Mouse (Mus musculus): ENCODE data around the gene Wfdc21.

Gene Wfdc21

GRCm38 (mm10) chr11:83776798-83777197, 30.1 kb downstream of the Wfdc21 start:
- peaks cover 22% of the 10 kb centered on the region for H3K36me3 ChIP-seq (ENCODE audit: control insufficient read depth, insufficient read depth, low read length, poor library complexity, severe bottlenecking)
- no peaks in the 10 kb centered on the region for H3K27me3 ChIP-seq (ENCODE audit: control insufficient read depth, insufficient read depth, low read length, poor library complexity, severe bottlenecking)
- no peak for DNase-seq (ENCODE audit: low read depth, low spot score)

GRCm38 (mm10) chr11:83783931-83784600, 37.3 kb downstream of the Wfdc21 start:
- no peak for DNase-seq (ENCODE audit: low read depth, low spot score)
- Histone ChIP-seq H3K36me3 (ENCODE audit: control insufficient read depth, insufficient read depth, low read length, poor library complexity, severe bottlenecking) (peaks cover 17% of the 10 kb centered on the region), H3K27me3 (ENCODE audit: control insufficient read depth, insufficient read depth, low read length, poor library complexity, severe bottlenecking) (no peaks in the 10 kb centered on the region)

DNA sequence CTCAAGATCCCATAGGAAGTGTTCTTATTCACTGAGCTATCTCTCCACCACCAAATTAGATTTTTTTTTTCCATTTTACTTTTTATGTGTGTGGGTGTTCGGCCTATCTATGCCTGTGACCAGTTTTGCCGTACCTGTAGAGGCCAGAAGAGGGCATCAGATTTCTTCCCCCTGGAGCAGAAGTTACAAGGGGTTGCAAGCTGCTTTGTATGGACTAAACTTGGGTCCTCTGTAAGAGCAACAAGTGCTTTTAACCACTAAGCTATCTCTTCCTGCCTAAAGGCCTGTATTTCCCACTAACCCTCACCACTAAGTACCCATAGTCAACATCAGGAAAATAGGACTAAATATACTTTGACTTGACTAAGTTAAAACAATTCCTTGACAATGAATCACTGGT, 37.9 kb downstream of the Wfdc21 start:
- peak; percentile 38 for DNase-seq (ENCODE audit: low read depth, low spot score)
- peaks cover 15% of the 10 kb centered on the region for H3K36me3 ChIP-seq (ENCODE audit: control insufficient read depth, insufficient read depth, low read length, poor library complexity, severe bottlenecking)
- H3K27me3 ChIP-seq (ENCODE audit: control insufficient read depth, insufficient read depth, low read length, poor library complexity, severe bottlenecking): no peaks in the 10 kb centered on the region

DNA sequence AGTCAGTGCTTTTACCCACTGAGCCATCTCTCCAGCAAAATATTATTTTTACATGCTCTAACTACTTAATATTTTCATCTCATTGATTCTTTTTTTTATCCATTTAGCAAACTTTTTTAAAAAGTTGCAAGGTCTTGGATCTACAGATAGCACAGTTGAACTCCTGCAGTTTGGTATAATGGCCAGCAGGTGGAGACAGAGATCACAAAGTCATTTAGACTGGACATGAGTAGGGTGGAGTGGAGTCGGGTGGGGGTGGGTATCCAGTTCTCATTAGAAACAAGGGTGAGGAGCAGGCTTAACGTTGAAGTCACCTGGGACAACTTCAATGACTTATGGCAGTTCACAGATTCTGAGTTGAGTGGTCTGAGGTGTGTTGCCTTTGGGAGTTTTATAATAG, 38.6 kb downstream of the Wfdc21 start:
- peaks cover 11% of the 10 kb centered on the region for H3K36me3 ChIP-seq (ENCODE audit: control insufficient read depth, insufficient read depth, low read length, poor library complexity, severe bottlenecking)
- H3K27me3 ChIP-seq (ENCODE audit: control insufficient read depth, insufficient read depth, low read length, poor library complexity, severe bottlenecking): no peaks in the 10 kb centered on the region
- peak; percentile 80 for DNase-seq (ENCODE audit: low read depth, low spot score)

DNA sequence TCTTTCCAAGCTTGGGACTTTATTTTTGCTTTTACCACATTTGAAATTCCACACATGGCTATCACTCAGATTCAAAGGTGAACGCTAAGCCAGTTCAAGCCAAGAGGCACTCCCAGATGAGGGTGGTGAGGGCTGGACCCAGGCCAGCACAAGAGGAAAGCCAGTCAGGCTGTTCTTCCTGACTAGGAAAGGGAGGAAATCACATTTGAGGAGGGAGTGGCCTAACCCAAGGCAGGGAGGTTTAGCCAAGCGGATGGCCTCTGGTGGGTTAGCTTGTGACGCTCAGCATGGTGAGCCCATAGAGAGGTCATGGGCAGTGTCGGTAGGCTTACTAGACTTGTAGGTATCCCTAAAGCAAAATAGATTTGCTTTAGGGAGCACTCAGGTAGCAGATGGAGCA, 40.1 kb downstream of the Wfdc21 start:
- Histone ChIP-seq H3K36me3 (ENCODE audit: control insufficient read depth, insufficient read depth, low read length, poor library complexity, severe bottlenecking) (peaks cover 4% of the 10 kb centered on the region), H3K27me3 (ENCODE audit: control insufficient read depth, insufficient read depth, low read length, poor library complexity, severe bottlenecking) (no peaks in the 10 kb centered on the region)
- DNase-seq (ENCODE audit: low read depth, low spot score): no peak

GRCm38 (mm10) chr11:83787401-83788021, 40.8 kb downstream of the Wfdc21 start:
- H3K27me3 ChIP-seq (ENCODE audit: control insufficient read depth, insufficient read depth, low read length, poor library complexity, severe bottlenecking): no peaks in the 10 kb centered on the region
- DNase-seq (ENCODE audit: low read depth, low spot score): peak; percentile 29
- H3K36me3 ChIP-seq (ENCODE audit: control insufficient read depth, insufficient read depth, low read length, poor library complexity, severe bottlenecking): peaks cover 4% of the 10 kb centered on the region

DNA sequence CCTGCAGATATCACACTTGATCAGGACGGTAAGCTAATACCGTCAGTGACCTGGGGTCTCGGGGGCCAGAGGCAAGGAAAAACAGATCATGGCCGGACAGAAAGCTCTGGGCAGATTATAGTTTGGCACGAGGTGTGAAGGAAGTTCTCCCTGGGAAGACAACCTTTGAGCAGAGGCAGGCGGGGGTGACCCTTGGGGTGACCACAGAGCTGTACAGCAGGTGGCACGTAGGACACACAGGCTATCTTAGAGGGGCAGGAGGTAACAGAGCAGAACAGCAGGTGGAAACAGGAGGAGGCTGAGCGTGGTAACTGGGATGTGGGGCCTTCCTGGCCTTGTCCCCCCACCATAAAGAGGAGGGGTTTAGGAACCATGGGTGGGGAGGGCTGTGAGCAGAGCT, 41.6 kb downstream of the Wfdc21 start:
- no peaks in the 10 kb centered on the region for H3K27me3 ChIP-seq (ENCODE audit: control insufficient read depth, insufficient read depth, low read length, poor library complexity, severe bottlenecking)
- DNase-seq (ENCODE audit: low read depth, low spot score): no peak
- no peaks in the 10 kb centered on the region; the same call in 1 of the 2 replicates for H3K36me3 ChIP-seq (ENCODE audit: control insufficient read depth, insufficient read depth, low read length, poor library complexity, severe bottlenecking)

DNA sequence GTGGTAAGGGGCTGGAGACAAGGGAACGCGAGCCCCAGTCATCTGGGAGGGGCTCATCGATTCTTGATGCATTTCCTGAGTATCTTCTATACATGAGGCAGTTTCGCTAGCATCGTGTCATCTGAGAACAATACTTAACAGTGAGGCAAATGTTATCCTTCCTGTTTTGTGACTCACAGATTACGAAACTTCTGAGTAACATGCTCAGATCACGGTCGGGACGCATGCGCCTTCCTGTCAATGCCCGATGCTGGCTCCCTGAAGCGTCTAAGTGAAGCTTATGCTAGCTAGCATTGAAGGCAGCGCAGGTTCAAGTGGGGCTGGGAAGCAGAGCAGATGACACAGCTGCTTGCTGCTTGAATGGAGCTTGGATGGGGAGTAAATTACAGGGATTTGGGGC, 42.5 kb downstream of the Wfdc21 start:
- no peaks in the 10 kb centered on the region for H3K27me3 ChIP-seq (ENCODE audit: control insufficient read depth, insufficient read depth, low read length, poor library complexity, severe bottlenecking)
- peak; percentile 83 for DNase-seq (ENCODE audit: low read depth, low spot score)
- no peaks in the 10 kb centered on the region for H3K36me3 ChIP-seq (ENCODE audit: control insufficient read depth, insufficient read depth, low read length, poor library complexity, severe bottlenecking)

DNA sequence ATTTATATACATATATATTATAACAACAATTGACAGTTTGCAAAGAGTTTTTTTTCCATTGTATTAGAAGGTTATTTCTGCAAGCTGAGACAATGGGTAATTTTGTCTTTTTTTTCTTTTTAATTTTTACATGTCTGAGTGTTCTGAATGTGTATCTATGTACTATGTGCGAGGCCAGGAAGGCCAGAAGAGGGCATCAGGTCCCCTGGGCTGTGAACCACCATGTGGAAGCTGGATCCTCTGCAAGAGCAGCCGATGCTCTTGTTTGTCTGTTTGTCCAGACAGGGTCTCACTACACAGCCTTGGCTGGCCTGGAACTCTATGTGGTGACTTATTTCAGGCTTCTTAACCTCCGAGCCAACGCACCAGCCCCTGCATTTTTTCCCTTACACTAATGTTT, 44.4 kb downstream of the Wfdc21 start:
- no peak for DNase-seq (ENCODE audit: low read depth, low spot score)
- H3K36me3 ChIP-seq (ENCODE audit: control insufficient read depth, insufficient read depth, low read length, poor library complexity, severe bottlenecking): no peaks in the 10 kb centered on the region
- H3K27me3 ChIP-seq (ENCODE audit: control insufficient read depth, insufficient read depth, low read length, poor library complexity, severe bottlenecking): no peaks in the 10 kb centered on the region

GRCm38 (mm10) chr11:83792316-83792914, 45.7 kb downstream of the Wfdc21 start:
- no peak for DNase-seq (ENCODE audit: low read depth, low spot score)
- Histone ChIP-seq H3K27me3 (ENCODE audit: control insufficient read depth, insufficient read depth, low read length, poor library complexity, severe bottlenecking) (no peaks in the 10 kb centered on the region), H3K36me3 (ENCODE audit: control insufficient read depth, insufficient read depth, low read length, poor library complexity, severe bottlenecking) (no peaks in the 10 kb centered on the region)

DNA sequence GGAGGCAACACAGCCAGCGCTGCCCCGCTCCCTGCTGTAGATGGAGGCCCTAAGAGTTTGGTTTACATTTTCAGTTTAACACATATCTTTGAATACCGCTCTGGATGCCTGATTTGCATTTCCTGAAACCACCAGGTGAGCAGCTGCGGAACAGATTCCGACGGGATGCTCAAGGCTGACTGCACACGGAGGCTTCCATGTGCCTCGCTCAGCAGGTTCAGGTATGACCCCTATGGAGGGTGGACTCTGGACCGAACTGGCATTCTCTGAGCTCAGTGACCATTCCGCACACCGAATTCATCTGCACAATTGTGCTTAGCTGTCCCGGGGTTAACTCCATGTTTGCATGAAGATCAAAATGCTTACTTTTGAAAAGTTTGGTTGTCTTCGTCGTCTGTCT, 46.5 kb downstream of the Wfdc21 start:
- Histone ChIP-seq H3K27me3 (ENCODE audit: control insufficient read depth, insufficient read depth, low read length, poor library complexity, severe bottlenecking) (no peaks in the 10 kb centered on the region), H3K36me3 (ENCODE audit: control insufficient read depth, insufficient read depth, low read length, poor library complexity, severe bottlenecking) (no peaks in the 10 kb centered on the region)
- DNase-seq (ENCODE audit: low read depth, low spot score): no peak

GRCm38 (mm10) chr11:83796112-83796511, 49.4 kb downstream of the Wfdc21 start:
- Histone ChIP-seq H3K36me3 (ENCODE audit: control insufficient read depth, insufficient read depth, low read length, poor library complexity, severe bottlenecking) (no peaks in the 10 kb centered on the region), H3K27me3 (ENCODE audit: control insufficient read depth, insufficient read depth, low read length, poor library complexity, severe bottlenecking) (no peaks in the 10 kb centered on the region)
- no peak for DNase-seq (ENCODE audit: low read depth, low spot score)

DNA sequence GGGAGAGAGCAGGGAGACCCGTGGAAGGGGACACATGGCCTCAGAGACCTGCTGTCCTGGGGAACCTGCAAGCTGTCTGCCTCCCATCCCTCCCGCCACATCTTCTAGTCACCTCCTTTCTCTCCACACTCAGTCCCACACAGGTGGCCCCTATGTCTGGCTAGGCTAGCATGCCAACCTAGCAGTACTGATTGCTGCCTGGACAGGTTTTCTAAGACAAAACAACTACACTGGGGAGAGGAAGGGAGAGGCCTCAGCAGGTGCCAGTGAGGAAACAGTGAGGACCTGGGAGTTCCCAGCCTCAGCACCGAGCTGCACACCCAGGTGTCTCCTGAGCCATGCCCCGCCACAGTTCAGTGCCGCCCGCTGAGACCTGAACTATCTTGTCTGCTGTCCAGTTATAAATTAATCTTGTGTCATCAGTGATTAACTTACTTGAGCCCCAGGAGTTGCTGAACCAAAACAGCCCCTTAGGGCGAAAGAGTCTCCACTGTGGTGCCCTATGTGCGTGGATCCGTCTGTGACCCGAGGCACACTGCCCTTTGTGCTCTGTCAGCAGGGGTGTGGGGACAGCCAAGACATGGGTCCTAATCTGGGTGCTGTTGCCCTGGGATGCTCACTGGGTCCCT, 50.4 kb downstream of the Wfdc21 start:
- Histone ChIP-seq H3K36me3 (ENCODE audit: control insufficient read depth, insufficient read depth, low read length, poor library complexity, severe bottlenecking) (no peaks in the 10 kb centered on the region), H3K27me3 (ENCODE audit: control insufficient read depth, insufficient read depth, low read length, poor library complexity, severe bottlenecking) (no peaks in the 10 kb centered on the region)
- DNase-seq (ENCODE audit: low read depth, low spot score): no peak

GRCm38 (mm10) chr11:83799871-83800430, 53.2 kb downstream of the Wfdc21 start:
- Histone ChIP-seq H3K27me3 (ENCODE audit: control insufficient read depth, insufficient read depth, low read length, poor library complexity, severe bottlenecking) (no peaks in the 10 kb centered on the region), H3K36me3 (ENCODE audit: control insufficient read depth, insufficient read depth, low read length, poor library complexity, severe bottlenecking) (no peaks in the 10 kb centered on the region)
- no peak for DNase-seq (ENCODE audit: low read depth, low spot score)

GRCm38 (mm10) chr11:83802166-83802565, 55.4 kb downstream of the Wfdc21 start:
- peak; percentile 53 for DNase-seq (ENCODE audit: low read depth, low spot score)
- H3K27me3 ChIP-seq (ENCODE audit: control insufficient read depth, insufficient read depth, low read length, poor library complexity, severe bottlenecking): no peaks in the 10 kb centered on the region
- no peaks in the 10 kb centered on the region for H3K36me3 ChIP-seq (ENCODE audit: control insufficient read depth, insufficient read depth, low read length, poor library complexity, severe bottlenecking)

Measured in splenic B cell, adult 2 months (primary cell).